Mouse (Mus musculus): ENCODE data around the gene Skil.
A peak's percentile ranks its signal among the peaks of the same experiment; 100 is the strongest.

The Skil gene

GRCm38 (mm10) chr3:31094531-31095178, at the start of gene Skil:
Gene Skil, plus strand, starts transcription at chr3:31095058.
- peak; percentile 93 for DNase-seq (ENCODE audit: extremely low spot score, low spot score)

- no peak for DNase-seq (ENCODE audit: extremely low spot score, low spot score)
These were observed 47.6 kb upstream of the Skil start for GRCm38 (mm10) chr3:31047263-31047662.

GRCm38 (mm10) chr3:31049087-31049486, 45.8 kb upstream of the Skil start:
- no peak for DNase-seq (ENCODE audit: extremely low spot score, low spot score)

- no peak for DNase-seq (ENCODE audit: extremely low spot score, low spot score)
These were observed 44.5 kb upstream of the Skil start for GRCm38 (mm10) chr3:31050375-31050774.

GRCm38 (mm10) chr3:31051730-31052129, 43.1 kb upstream of the Skil start:
- no peak for DNase-seq (ENCODE audit: extremely low spot score, low spot score)

- no peak for DNase-seq (ENCODE audit: extremely low spot score, low spot score)
These were observed 41.7 kb upstream of the Skil start for GRCm38 (mm10) chr3:31053191-31053590.

- DNase-seq (ENCODE audit: extremely low spot score, low spot score), result no peak
These were observed 40.0 kb upstream of the Skil start for GRCm38 (mm10) chr3:31054888-31055287.

- DNase-seq (ENCODE audit: extremely low spot score, low spot score), result peak; percentile 59
These were observed 38.7 kb upstream of the Skil start for GRCm38 (mm10) chr3:31056047-31056650.

GRCm38 (mm10) chr3:31056651-31057627, 37.9 kb upstream of the Skil start:
- peak; percentile 69 for DNase-seq (ENCODE audit: extremely low spot score, low spot score)

GRCm38 (mm10) chr3:31060745-31061102, 34.1 kb upstream of the Skil start:
- no peak for DNase-seq (ENCODE audit: extremely low spot score, low spot score)

GRCm38 (mm10) chr3:31061103-31061785, 33.6 kb upstream of the Skil start:
- no peak for DNase-seq (ENCODE audit: extremely low spot score, low spot score)

- no peak for DNase-seq (ENCODE audit: extremely low spot score, low spot score)
These were observed 33.1 kb upstream of the Skil start for GRCm38 (mm10) chr3:31061786-31062120.

- DNase-seq (ENCODE audit: extremely low spot score, low spot score), result no peak
These were observed 32.5 kb upstream of the Skil start for GRCm38 (mm10) chr3:31062325-31062724.

GRCm38 (mm10) chr3:31068482-31068881, 26.4 kb upstream of the Skil start:
- no peak for DNase-seq (ENCODE audit: extremely low spot score, low spot score)

- DNase-seq (ENCODE audit: extremely low spot score, low spot score), result no peak
These were observed 23.1 kb upstream of the Skil start for GRCm38 (mm10) chr3:31071804-31072203.

GRCm38 (mm10) chr3:31075808-31076207, 19.1 kb upstream of the Skil start:
- DNase-seq (ENCODE audit: extremely low spot score, low spot score), result no peak

- DNase-seq (ENCODE audit: extremely low spot score, low spot score), result no peak
These were observed 17.7 kb upstream of the Skil start for GRCm38 (mm10) chr3:31077068-31077703.

GRCm38 (mm10) chr3:31079450-31079849, 15.4 kb upstream of the Skil start:
- DNase-seq (ENCODE audit: extremely low spot score, low spot score), result no peak

- no peak for DNase-seq (ENCODE audit: extremely low spot score, low spot score)
These were observed 13.9 kb upstream of the Skil start for GRCm38 (mm10) chr3:31080791-31081502.

- no peak for DNase-seq (ENCODE audit: extremely low spot score, low spot score)
These were observed 11.9 kb upstream of the Skil start for GRCm38 (mm10) chr3:31082838-31083506.

Data from neural tube, embryonic 10.5 days (tissue).